Mouse (Mus musculus) small intestine, adult 2 months (tissue): ENCODE data around the gene Dock8. TPM values are rescaled to one million over a fixed set of nuclear protein-coding genes. Genes with fewer than 3 reads are reported as not detected.

Experiments used
- H3K27ac ChIP-seq: fragments of 200-500 bp; 2 replicates; pipeline ENCODE4 v1.5.1; 2012; ENCODE audit warnings: low read depth, low read length, control low read depth, inconsistent platforms; ENCODE audit not compliant: insufficient read depth
- H3K27me3 ChIP-seq: fragments of 200-500 bp; 2 replicates; pipeline ENCODE4 v1.6.1; 2012; ENCODE audit warnings: mild to moderate bottlenecking, moderate library complexity, low read length, inconsistent platforms; ENCODE audit not compliant: control insufficient read depth, insufficient read depth
- H3K36me3 ChIP-seq: fragments of 200-500 bp; 2 replicates; pipeline ENCODE4 v1.6.1; 2012; ENCODE audit warnings: mild to moderate bottlenecking, low read length, control low read depth, inconsistent platforms; ENCODE audit not compliant: control insufficient read depth, insufficient read depth
- H3K4me1 ChIP-seq: fragments of 200-500 bp; 2 replicates; pipeline ENCODE4 v1.6.1; 2012; ENCODE audit warnings: low read length, inconsistent platforms, mixed read lengths; ENCODE audit not compliant: control insufficient read depth, insufficient read depth, insufficient read length
- H3K4me3 ChIP-seq: fragments of 200-500 bp; 2 replicates; pipeline ENCODE4 v1.5.1; 2012; ENCODE audit warnings: low read depth, mild to moderate bottlenecking, control low read depth, inconsistent platforms, low read length, moderate library complexity
- CTCF ChIP-seq: fragments of 200-500 bp; IDR thresholded peaks from 2 replicates; pipeline ENCODE4 v1.5.1; 2012; ENCODE audit warnings: low read depth, mild to moderate bottlenecking, control low read depth, inconsistent platforms, low read length, moderate library complexity, mixed read lengths; ENCODE audit not compliant: insufficient replicate concordance, insufficient read length; ENCODE audit errors: extremely low read depth
- POLR2A ChIP-seq: fragments of 200-500 bp; IDR thresholded peaks from 2 replicates; pipeline ENCODE4 v1.6.1; 2012; ENCODE audit warnings: low read depth, mild to moderate bottlenecking, control low read depth, inconsistent platforms, low read length, moderate library complexity
- WGBS: fragments of 180-500 bp; shearing (Covaris S2); methylation state at CpG from one replicate; pipeline ENCODE4 v1.1.7; 2018; 5-methylcytosine and 5-hydroxymethylcytosine counted together
- polyA plus RNA-seq: library from polyadenylated mRNA; depleted of rRNA; stranded (reverse); fragments of >200 nt; gene quantifications from 2 replicates; pipeline ENCODE4 v1.2.3, GENCODE M21; 2012

Dock8 gene
- polyA plus RNA-seq, 1 experiment: 14.7 TPM

- H3K4me1 ChIP-seq: peaks cover 2% of the 10 kb centered on the region; the same call in 1 of the 2 replicates
- no peaks in the 10 kb centered on the region for H3K36me3 ChIP-seq
- peak overlapping the region; percentile 6; the same call in 1 of the 2 replicates for H3K27ac ChIP-seq
- TF ChIP-seq POLR2A: no peak
- H3K4me3 ChIP-seq: no peak overlapping the region
- 28% methylated on average over 2 of the region's 2 CpGs for WGBS
- H3K27me3 ChIP-seq: no peaks in the 10 kb centered on the region
These were observed 221.3 kb downstream of the Dock8 start for GRCm38 (mm10) chr19:25220611-25221010.

- Histone ChIP-seq H3K4me3 (no peak overlapping the region), H3K27me3 (no peaks in the 10 kb centered on the region), H3K36me3 (no peaks in the 10 kb centered on the region), H3K4me1 (peaks cover 2% of the 10 kb centered on the region; the same call in 1 of the 2 replicates), H3K27ac (no peak overlapping the region)
- TF ChIP-seq POLR2A: no peak
- TF ChIP-seq CTCF: no peak
- 76% methylated on average over 9 of the region's 9 CpGs for WGBS
These were observed 222.8 kb downstream of the Dock8 start for GRCm38 (mm10) chr19:25221964-25222640.

- Histone ChIP-seq H3K36me3 (no peaks in the 10 kb centered on the region), H3K4me1 (no peaks in the 10 kb centered on the region), H3K4me3 (no peak overlapping the region), H3K27ac (no peak overlapping the region), H3K27me3 (no peaks in the 10 kb centered on the region)
- whole genome bisulfite sequencing: 73% methylated on average over 4 of the region's 4 CpGs
- TF ChIP-seq POLR2A: no peak
These were observed 231.0 kb downstream of the Dock8 start for GRCm38 (mm10) chr19:25230058-25230974.

- 82% methylated on average over 4 of the region's 4 CpGs for WGBS
- TF ChIP-seq CTCF (no peak), POLR2A (no peak)
- H3K4me1 ChIP-seq: no peaks in the 10 kb centered on the region
- H3K27ac ChIP-seq: no peak overlapping the region
- H3K4me3 ChIP-seq: no peak overlapping the region
- no peaks in the 10 kb centered on the region for H3K27me3 ChIP-seq
- no peaks in the 10 kb centered on the region for H3K36me3 ChIP-seq
These were observed 231.6 kb downstream of the Dock8 start for GRCm38 (mm10) chr19:25230975-25231334.

- TF ChIP-seq POLR2A: no peak
- no peak for TF ChIP-seq CTCF
- Histone ChIP-seq H3K4me1 (no peaks in the 10 kb centered on the region), H3K4me3 (no peak overlapping the region), H3K27me3 (no peaks in the 10 kb centered on the region), H3K36me3 (no peaks in the 10 kb centered on the region), H3K27ac (no peak overlapping the region)
- WGBS: 83% methylated on average over 10 of the region's 10 CpGs
These were observed 232.7 kb downstream of the Dock8 start for GRCm38 (mm10) chr19:25232032-25232431.

- WGBS: 1% methylated on average over 76 of the region's 76 CpGs
- Histone ChIP-seq H3K27ac (peak within 1 kb of the TSS; percentile 71), H3K4me3 (peak within 1 kb of the TSS; percentile 82), H3K27me3 (no peaks in the 10 kb centered on the region), H3K36me3 (no peaks in the 10 kb centered on the region), H3K4me1 (no peaks in the 10 kb centered on the region)
- TF ChIP-seq POLR2A: no peak
- no peak for TF ChIP-seq CTCF
These were observed 237.5 kb downstream of the Dock8 start, which contains the start of gene Kank1 for GRCm38 (mm10) chr19:25236596-25237491. Kank1 (plus strand) TSS chr19:25236975.
